Mouse (Mus musculus): ENCODE data around the gene Tubb4b. TPM values are rescaled to one million over a fixed set of nuclear protein-coding genes. Genes with fewer than 3 reads are reported as not detected.

Tubb4b gene
- polyA plus RNA-seq, 1 experiment from 2014 or later, result 823 TPM

GRCm38 (mm10) chr2:25211121-25211670, 13.3 kb downstream of the Tubb4b start, which contains the start of gene Nelfb:
Gene Nelfb, minus strand, starts transcription at chr2:25211489.
- Histone ChIP-seq H3K27me3 (replicated peaks; ENCODE audit: control insufficient read depth, insufficient read depth, low read length) (no peaks in the 10 kb centered on the region), H3K4me3 (ENCODE audit: low read depth, low read length) (peak within 1 kb of the TSS; percentile 89), H3K36me3 (ENCODE audit: control insufficient read depth, insufficient read depth, low read length) (peaks cover 12% of the 10 kb centered on the region), H3K9me3 (ENCODE audit: control insufficient read depth, low read length) (no peaks in the 10 kb centered on the region), H3K4me2 (peak within 1 kb of the TSS; percentile 76), H3K4me1 (replicated peaks; ENCODE audit: control insufficient read depth, insufficient read depth, low read length) (peaks cover 16% of the 10 kb centered on the region), H3K27ac (ENCODE audit: low read depth, low read length) (peak within 1 kb of the TSS; percentile 65), H3K9ac (ENCODE audit: low read depth, low read length) (peak within 1 kb of the TSS; percentile 88)
- peak; percentile 96 for ATAC-seq (replicated peaks; ENCODE audit: low FRiP score)
- WGBS, result under 1% methylated on average over 44 of the region's 44 CpGs
- DNase-seq (ENCODE audit: low spot score), result peak; percentile 98

GRCm38 (mm10) chr2:25210686-25211085, 13.8 kb downstream of the Tubb4b start:
- Histone ChIP-seq H3K4me1 (replicated peaks; ENCODE audit: control insufficient read depth, insufficient read depth, low read length) (peaks cover 16% of the 10 kb centered on the region), H3K9ac (ENCODE audit: low read depth, low read length) (peak overlapping the region; percentile 88), H3K36me3 (ENCODE audit: control insufficient read depth, insufficient read depth, low read length) (peaks cover 16% of the 10 kb centered on the region), H3K9me3 (ENCODE audit: control insufficient read depth, low read length) (no peaks in the 10 kb centered on the region), H3K4me3 (ENCODE audit: low read depth, low read length) (peak overlapping the region; percentile 89), H3K27me3 (replicated peaks; ENCODE audit: control insufficient read depth, insufficient read depth, low read length) (no peaks in the 10 kb centered on the region), H3K4me2 (peak overlapping the region; percentile 76), H3K27ac (ENCODE audit: low read depth, low read length) (peak overlapping the region; percentile 65)
- ATAC-seq (replicated peaks; ENCODE audit: low FRiP score) (peak; percentile 13), DNase-seq (ENCODE audit: low spot score) (no peak)
- under 1% methylated on average over 24 of the region's 24 CpGs for whole genome bisulfite sequencing

DNA sequence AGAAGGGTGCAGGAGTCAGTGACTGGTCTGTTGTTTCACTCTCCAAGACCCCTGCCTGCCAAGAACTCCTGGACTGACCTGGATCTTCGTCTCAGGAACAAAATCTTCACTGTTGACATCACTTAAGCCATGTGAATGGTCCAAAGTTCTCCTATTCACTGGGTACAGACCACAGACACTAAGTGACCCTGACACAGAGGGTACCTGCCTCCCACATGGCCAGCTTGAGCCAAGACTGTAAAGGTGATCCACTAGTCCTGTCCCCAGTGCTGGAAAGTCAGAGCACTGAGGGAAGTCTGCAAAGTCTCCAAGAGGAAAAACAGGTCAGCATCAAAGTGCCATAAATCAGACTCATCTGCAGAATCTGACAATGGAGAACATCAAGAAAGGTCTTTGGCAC, 16.9 kb downstream of the Tubb4b start:
- ATAC-seq (replicated peaks; ENCODE audit: low FRiP score), result no peak
- Histone ChIP-seq H3K4me2 (no peak overlapping the region), H3K27ac (ENCODE audit: low read depth, low read length) (no peak overlapping the region), H3K27me3 (replicated peaks; ENCODE audit: control insufficient read depth, insufficient read depth, low read length) (no peaks in the 10 kb centered on the region), H3K9ac (ENCODE audit: low read depth, low read length) (no peak overlapping the region), H3K9me3 (ENCODE audit: control insufficient read depth, low read length) (no peaks in the 10 kb centered on the region), H3K4me3 (ENCODE audit: low read depth, low read length) (no peak overlapping the region), H3K36me3 (ENCODE audit: control insufficient read depth, insufficient read depth, low read length) (peaks cover 33% of the 10 kb centered on the region), H3K4me1 (replicated peaks; ENCODE audit: control insufficient read depth, insufficient read depth, low read length) (peaks cover 16% of the 10 kb centered on the region)
- no peak for DNase-seq (ENCODE audit: low spot score)
- WGBS, result 71% methylated on average over 1 of the region's 1 CpGs

DNA sequence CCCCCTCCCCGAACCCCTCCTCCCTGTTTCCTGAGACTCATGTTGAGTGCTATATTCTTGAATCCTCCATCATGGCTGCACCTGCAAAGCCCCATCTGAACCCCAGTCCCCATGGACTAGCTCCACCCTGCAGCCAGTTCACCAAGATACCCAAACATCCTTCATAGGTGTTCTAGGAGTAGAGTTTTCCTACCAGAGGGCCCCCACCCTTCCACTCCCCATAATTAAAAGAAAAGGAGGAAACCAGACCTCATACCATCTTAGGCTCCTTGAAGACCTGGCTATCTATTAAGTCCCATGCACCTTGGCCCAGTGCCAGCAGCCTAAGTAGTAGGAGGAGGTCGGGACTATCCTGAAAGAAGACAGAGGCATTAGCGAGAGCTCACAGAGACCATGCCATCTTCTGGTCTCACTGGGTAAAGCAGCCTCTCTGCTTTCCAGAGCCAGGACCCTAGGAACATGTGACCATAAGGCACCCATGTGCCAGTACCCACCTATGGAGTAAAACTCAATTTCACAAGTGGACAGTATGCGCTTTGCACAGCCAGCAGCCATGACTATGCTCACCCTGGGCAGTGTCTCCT, 20.8 kb downstream of the Tubb4b start:
- H3K4me2 ChIP-seq, result no peak overlapping the region
- DNase-seq (ENCODE audit: low spot score) (no peak), ATAC-seq (replicated peaks; ENCODE audit: low FRiP score) (no peak; the same call in 1 of the 2 replicates)
- no peak overlapping the region for H3K9ac ChIP-seq (ENCODE audit: low read depth, low read length)
- no peaks in the 10 kb centered on the region for H3K27me3 ChIP-seq (replicated peaks; ENCODE audit: control insufficient read depth, insufficient read depth, low read length)
- H3K9me3 ChIP-seq (ENCODE audit: control insufficient read depth, low read length), result no peaks in the 10 kb centered on the region
- H3K4me3 ChIP-seq (ENCODE audit: low read depth, low read length), result no peak overlapping the region
- H3K27ac ChIP-seq (ENCODE audit: low read depth, low read length), result no peak overlapping the region
- WGBS, result 67% methylated on average over 4 of the region's 4 CpGs
- H3K36me3 ChIP-seq (ENCODE audit: control insufficient read depth, insufficient read depth, low read length), result peaks cover 54% of the 10 kb centered on the region
- no peaks in the 10 kb centered on the region for H3K4me1 ChIP-seq (replicated peaks; ENCODE audit: control insufficient read depth, insufficient read depth, low read length)

- Histone ChIP-seq H3K4me3 (ENCODE audit: low read depth, low read length) (no peak overlapping the region), H3K27ac (ENCODE audit: low read depth, low read length) (no peak overlapping the region), H3K4me1 (replicated peaks; ENCODE audit: control insufficient read depth, insufficient read depth, low read length) (peaks cover 17% of the 10 kb centered on the region), H3K36me3 (ENCODE audit: control insufficient read depth, insufficient read depth, low read length) (peaks cover 43% of the 10 kb centered on the region), H3K9me3 (ENCODE audit: control insufficient read depth, low read length) (no peaks in the 10 kb centered on the region), H3K27me3 (replicated peaks; ENCODE audit: control insufficient read depth, insufficient read depth, low read length) (no peaks in the 10 kb centered on the region), H3K4me2 (no peak overlapping the region), H3K9ac (ENCODE audit: low read depth, low read length) (no peak overlapping the region)
- DNase-seq (ENCODE audit: low spot score), result no peak
- 83% methylated on average over 2 of the region's 2 CpGs for WGBS
- ATAC-seq (replicated peaks; ENCODE audit: low FRiP score), result no peak
These were observed 23.9 kb downstream of the Tubb4b start for GRCm38 (mm10) chr2:25200631-25201030.

DNA sequence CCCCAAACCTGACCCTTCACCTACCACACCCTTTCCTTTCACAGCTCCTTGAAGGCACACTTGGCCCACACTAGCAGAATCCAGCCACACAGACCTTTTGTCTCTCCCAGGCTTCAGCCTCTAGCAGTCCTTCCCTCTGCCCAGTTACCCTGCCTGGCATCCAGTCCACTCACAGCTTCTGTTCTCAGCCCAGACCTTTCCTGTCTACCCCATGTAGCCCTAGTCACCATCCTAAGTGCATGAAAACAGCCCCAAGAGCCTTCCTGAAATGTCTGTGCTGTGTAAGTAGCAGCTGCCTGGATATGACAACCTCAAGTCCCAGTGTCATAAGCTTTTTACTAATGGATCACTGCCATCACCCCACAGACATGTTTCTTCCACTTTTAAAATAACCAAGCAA, 26.6 kb downstream of the Tubb4b start:
- no peak overlapping the region for H3K4me3 ChIP-seq (ENCODE audit: low read depth, low read length)
- no peak for ATAC-seq (replicated peaks; ENCODE audit: low FRiP score)
- no peak for DNase-seq (ENCODE audit: low spot score)
- no peak overlapping the region for H3K4me2 ChIP-seq
- H3K27me3 ChIP-seq (replicated peaks; ENCODE audit: control insufficient read depth, insufficient read depth, low read length), result no peaks in the 10 kb centered on the region; the same call in 1 of the 2 replicates
- peaks cover 40% of the 10 kb centered on the region for H3K4me1 ChIP-seq (replicated peaks; ENCODE audit: control insufficient read depth, insufficient read depth, low read length)
- peak overlapping the region; percentile 92; the same call in 1 of the 2 replicates for H3K27ac ChIP-seq (ENCODE audit: low read depth, low read length)
- H3K36me3 ChIP-seq (ENCODE audit: control insufficient read depth, insufficient read depth, low read length), result peaks cover 29% of the 10 kb centered on the region
- H3K9me3 ChIP-seq (ENCODE audit: control insufficient read depth, low read length), result no peaks in the 10 kb centered on the region
- H3K9ac ChIP-seq (ENCODE audit: low read depth, low read length), result no peak overlapping the region

DNA sequence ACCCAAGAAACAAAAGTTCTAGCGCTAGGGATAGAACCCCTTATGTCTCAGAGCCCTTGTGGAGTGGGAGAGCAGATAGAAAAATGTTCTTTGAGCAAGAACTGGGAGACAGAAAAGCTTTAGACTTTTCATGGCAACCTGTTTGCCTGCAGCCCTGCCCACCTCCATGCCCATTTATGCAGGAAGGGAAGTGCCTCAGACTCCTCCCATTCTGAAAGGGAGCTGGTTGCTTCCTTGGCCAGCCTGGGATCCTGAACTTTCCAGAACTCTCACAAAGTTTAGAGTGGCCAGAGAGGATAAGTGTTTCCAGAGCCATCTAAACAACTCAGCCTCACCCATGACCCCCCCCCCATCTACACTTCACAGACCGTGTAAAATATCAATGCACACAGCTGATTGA, 27.3 kb downstream of the Tubb4b start:
- DNase-seq (ENCODE audit: low spot score) (no peak), ATAC-seq (replicated peaks; ENCODE audit: low FRiP score) (no peak)
- peak overlapping the region; percentile 92 for H3K27ac ChIP-seq (ENCODE audit: low read depth, low read length)
- peaks cover 40% of the 10 kb centered on the region for H3K4me1 ChIP-seq (replicated peaks; ENCODE audit: control insufficient read depth, insufficient read depth, low read length)
- H3K9me3 ChIP-seq (ENCODE audit: control insufficient read depth, low read length), result no peaks in the 10 kb centered on the region
- H3K4me2 ChIP-seq, result peak overlapping the region; percentile 84
- no peak overlapping the region; the same call in 1 of the 2 replicates for H3K4me3 ChIP-seq (ENCODE audit: low read depth, low read length)
- no peak overlapping the region; the same call in 1 of the 2 replicates for H3K9ac ChIP-seq (ENCODE audit: low read depth, low read length)
- H3K27me3 ChIP-seq (replicated peaks; ENCODE audit: control insufficient read depth, insufficient read depth, low read length), result no peaks in the 10 kb centered on the region; the same call in 1 of the 2 replicates
- WGBS, result 25% methylated on average over 2 of the region's 2 CpGs
- peaks cover 27% of the 10 kb centered on the region for H3K36me3 ChIP-seq (ENCODE audit: control insufficient read depth, insufficient read depth, low read length)

DNA sequence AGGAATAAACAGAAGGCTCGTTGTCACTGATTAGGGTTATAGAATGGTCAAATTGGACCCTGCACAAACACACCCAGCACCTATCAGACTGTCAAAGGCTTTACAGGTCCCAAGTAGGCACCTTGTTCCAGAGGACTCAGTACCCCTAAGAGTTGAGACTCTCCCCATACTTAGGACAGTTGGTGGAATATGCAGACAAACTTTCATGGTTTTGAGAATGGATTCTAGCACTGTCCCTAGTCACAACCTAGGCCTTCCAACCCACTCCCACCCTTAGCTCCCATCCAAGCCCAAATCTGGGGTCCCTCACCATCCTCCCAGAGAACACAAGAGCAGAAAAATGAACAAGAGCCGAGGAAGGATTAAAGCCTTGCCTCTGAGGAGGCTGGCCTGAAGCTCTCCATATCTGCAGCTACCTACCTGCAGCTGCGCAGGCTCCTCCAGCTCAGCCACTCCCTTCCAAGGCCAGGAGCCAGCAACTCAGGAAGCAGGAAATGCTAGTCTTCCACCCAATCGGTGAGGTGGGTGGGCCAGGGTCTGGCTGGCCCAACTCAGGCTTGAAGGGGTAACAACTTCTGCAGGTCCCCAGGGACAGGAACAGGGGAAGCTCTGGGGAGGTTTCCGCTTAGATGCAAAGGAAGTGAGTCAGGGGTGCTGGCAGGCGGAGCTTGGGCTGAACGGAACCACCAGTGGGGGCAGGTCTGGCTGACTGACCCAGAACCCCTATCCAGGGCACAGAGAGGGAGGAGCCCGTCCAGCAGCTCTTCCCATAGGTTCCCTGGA, 28.1 kb downstream of the Tubb4b start, which contains the start of gene Tor4a:
Gene Tor4a (minus strand): TSS at position 715 of the 783 bp plus-strand sequence.
- Histone ChIP-seq H3K36me3 (ENCODE audit: control insufficient read depth, insufficient read depth, low read length) (peaks cover 24% of the 10 kb centered on the region), H3K27me3 (replicated peaks; ENCODE audit: control insufficient read depth, insufficient read depth, low read length) (no peaks in the 10 kb centered on the region; the same call in 1 of the 2 replicates), H3K27ac (ENCODE audit: low read depth, low read length) (peak within 1 kb of the TSS; percentile 92), H3K4me2 (peak within 1 kb of the TSS; percentile 84), H3K9me3 (ENCODE audit: control insufficient read depth, low read length) (no peaks in the 10 kb centered on the region), H3K4me3 (ENCODE audit: low read depth, low read length) (peak within 1 kb of the TSS; percentile 62), H3K4me1 (replicated peaks; ENCODE audit: control insufficient read depth, insufficient read depth, low read length) (peaks cover 40% of the 10 kb centered on the region), H3K9ac (ENCODE audit: low read depth, low read length) (peak within 1 kb of the TSS; percentile 75)
- DNase-seq (ENCODE audit: low spot score) (peak; percentile 73), ATAC-seq (replicated peaks; ENCODE audit: low FRiP score) (peak; percentile 78)
- 4% methylated on average over 8 of the region's 8 CpGs for WGBS
